Mouse (Mus musculus): ENCODE data around the gene Mrps7. TPM values are rescaled to one million over a fixed set of nuclear protein-coding genes. Genes with fewer than 3 reads are reported as not detected.
A peak's percentile ranks its signal among the peaks of the same experiment; 100 is the strongest.

The Mrps7 gene
- polyA plus RNA-seq, 1 experiment from 2014 or later: 83.9 TPM

DNA sequence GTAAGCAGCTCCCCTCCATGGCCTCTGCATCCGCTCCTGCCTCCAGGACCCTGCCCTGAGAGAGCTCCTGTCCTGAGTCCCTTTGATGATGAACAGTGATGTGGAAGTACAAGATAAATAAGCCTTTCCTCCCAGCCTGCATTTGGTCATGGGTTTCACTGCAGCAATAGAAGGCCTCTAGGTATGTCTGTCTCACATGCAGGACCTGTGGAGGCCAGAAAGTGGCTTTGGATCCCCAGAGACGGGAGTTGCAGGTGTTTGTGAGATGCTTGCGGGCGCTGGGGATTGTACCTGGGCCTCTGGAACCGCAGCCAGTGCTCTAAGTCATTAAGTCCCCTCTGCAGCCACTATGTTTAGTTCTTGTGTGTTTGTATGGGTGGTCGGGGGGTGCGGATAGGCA, 16.2 kb downstream of the Mrps7 start:
- no peak for ATAC-seq (ENCODE audit: borderline replicate concordance, extremely low read depth, low FRiP score, low TSS enrichment)
- WGBS: 91% methylated on average over 7 of the region's 7 CpGs
- H3K36me3 ChIP-seq: peaks cover 12% of the 10 kb centered on the region; the same call in 1 of the 2 replicates

GRCm38 (mm10) chr11:115623487-115624070, 19.9 kb downstream of the Mrps7 start:
- Histone ChIP-seq H3K4me3 (no peak overlapping the region), H3K36me3 (peaks cover 12% of the 10 kb centered on the region; the same call in 1 of the 2 replicates), H3K4me2 (no peak overlapping the region), H3K4me1 (peaks cover 9% of the 10 kb centered on the region; the same call in 1 of the 2 replicates), H3K9ac (no peak overlapping the region), H3K27ac (no peak overlapping the region), H3K9me3 (no peaks in the 10 kb centered on the region), H3K27me3 (no peaks in the 10 kb centered on the region)
- no peak for ATAC-seq (ENCODE audit: borderline replicate concordance, extremely low read depth, low FRiP score, low TSS enrichment)
- WGBS: 71% methylated on average over 9 of the region's 9 CpGs

More for the DNA sequence above, 16.2 kb downstream of the Mrps7 start:
- no peaks in the 10 kb centered on the region for H3K4me1 ChIP-seq
- H3K4me3 ChIP-seq: no peak overlapping the region
- no peak overlapping the region for H3K9ac ChIP-seq
- H3K27me3 ChIP-seq: no peaks in the 10 kb centered on the region
- no peaks in the 10 kb centered on the region for H3K9me3 ChIP-seq
- no peak overlapping the region for H3K27ac ChIP-seq
- no peak overlapping the region for H3K4me2 ChIP-seq

GRCm38 (mm10) chr11:115625877-115626276, 22.2 kb downstream of the Mrps7 start:
- no peak for ATAC-seq (ENCODE audit: borderline replicate concordance, extremely low read depth, low FRiP score, low TSS enrichment)
- H3K27ac ChIP-seq: no peak overlapping the region
- H3K4me3 ChIP-seq: no peak overlapping the region

GRCm38 (mm10) chr11:115626824-115627616, 23.3 kb downstream of the Mrps7 start:
- Histone ChIP-seq H3K27me3 (no peaks in the 10 kb centered on the region), H3K4me1 (peaks cover 9% of the 10 kb centered on the region; the same call in 1 of the 2 replicates), H3K4me3 (peak overlapping the region; percentile 70), H3K36me3 (peaks cover 7% of the 10 kb centered on the region; the same call in 1 of the 2 replicates), H3K27ac (no peak overlapping the region), H3K9me3 (no peaks in the 10 kb centered on the region), H3K9ac (peak overlapping the region; percentile 67), H3K4me2 (peak overlapping the region; percentile 91)
- no peak for ATAC-seq (ENCODE audit: borderline replicate concordance, extremely low read depth, low FRiP score, low TSS enrichment)
- 37% methylated on average over 11 of the region's 11 CpGs for WGBS

More at GRCm38 (mm10) chr11:115625877-115626276, 22.2 kb downstream of the Mrps7 start:
- no peaks in the 10 kb centered on the region for H3K27me3 ChIP-seq
- 72% methylated on average over 9 of the region's 9 CpGs for whole genome bisulfite sequencing
- peaks cover 9% of the 10 kb centered on the region; the same call in 1 of the 2 replicates for H3K4me1 ChIP-seq
- peaks cover 7% of the 10 kb centered on the region; the same call in 1 of the 2 replicates for H3K36me3 ChIP-seq
- H3K9ac ChIP-seq: no peak overlapping the region
- H3K9me3 ChIP-seq: no peaks in the 10 kb centered on the region
- H3K4me2 ChIP-seq: no peak overlapping the region

- WGBS: under 1% methylated on average over 47 of the region's 47 CpGs
- H3K9me3 ChIP-seq: no peaks in the 10 kb centered on the region
- H3K4me3 ChIP-seq: peak within 1 kb of the TSS; percentile 70
- ATAC-seq (ENCODE audit: borderline replicate concordance, extremely low read depth, low FRiP score, low TSS enrichment): peak; percentile 98
- H3K4me1 ChIP-seq: peaks cover 9% of the 10 kb centered on the region; the same call in 1 of the 2 replicates
- peak within 1 kb of the TSS; percentile 91 for H3K4me2 ChIP-seq
- peak within 1 kb of the TSS; percentile 67 for H3K9ac ChIP-seq
- no peaks in the 10 kb centered on the region for H3K27me3 ChIP-seq
- no peaks in the 10 kb centered on the region; the same call in 1 of the 2 replicates for H3K36me3 ChIP-seq
- no peak within 1 kb of the TSS; the same call in 1 of the 2 replicates for H3K27ac ChIP-seq
These were observed 24.2 kb downstream of the Mrps7 start, which contains the start of gene Slc25a19 for GRCm38 (mm10) chr11:115627705-115628464. Gene Slc25a19 (minus strand): TSS chr11:115628295.

GRCm38 (mm10) chr11:115628465-115629101, 24.9 kb downstream of the Mrps7 start:
- WGBS: 48% methylated on average over 13 of the region's 13 CpGs
- peaks cover 9% of the 10 kb centered on the region; the same call in 1 of the 2 replicates for H3K4me1 ChIP-seq
- peak; percentile 14; the same call in 1 of the 2 replicates for ATAC-seq (ENCODE audit: borderline replicate concordance, extremely low read depth, low FRiP score, low TSS enrichment)

GRCm38 (mm10) chr11:115629734-115630531, 26.2 kb downstream of the Mrps7 start:
- H3K9ac ChIP-seq: no peak overlapping the region
- H3K9me3 ChIP-seq: no peaks in the 10 kb centered on the region
- ATAC-seq (ENCODE audit: borderline replicate concordance, extremely low read depth, low FRiP score, low TSS enrichment): no peak
- 0 out of 2 replicates have a peak, but pooled peaks cover under 1% of the 10 kb centered on the region for H3K36me3 ChIP-seq
- H3K4me3 ChIP-seq: no peak overlapping the region
- H3K27me3 ChIP-seq: no peaks in the 10 kb centered on the region
- H3K27ac ChIP-seq: no peak overlapping the region
- peaks cover 9% of the 10 kb centered on the region; the same call in 1 of the 2 replicates for H3K4me1 ChIP-seq
- H3K4me2 ChIP-seq: no peak overlapping the region
- 83% methylated on average over 13 of the region's 13 CpGs for WGBS

More at GRCm38 (mm10) chr11:115628465-115629101, 24.9 kb downstream of the Mrps7 start:
- H3K9me3 ChIP-seq: no peaks in the 10 kb centered on the region
- H3K4me2 ChIP-seq: peak overlapping the region; percentile 91
- no peaks in the 10 kb centered on the region for H3K36me3 ChIP-seq
- H3K9ac ChIP-seq: peak overlapping the region; percentile 28
- peak overlapping the region; percentile 70 for H3K4me3 ChIP-seq
- no peaks in the 10 kb centered on the region for H3K27me3 ChIP-seq
- H3K27ac ChIP-seq: no peak overlapping the region

- 0 out of 2 replicates have a peak overlapping the region, but pooled peaks have one; percentile 39 for H3K27ac ChIP-seq
- H3K9ac ChIP-seq: no peak overlapping the region
- no peaks in the 10 kb centered on the region for H3K27me3 ChIP-seq
- no peak for ATAC-seq (ENCODE audit: borderline replicate concordance, extremely low read depth, low FRiP score, low TSS enrichment)
- peak overlapping the region; percentile 18; the same call in 1 of the 2 replicates for H3K4me2 ChIP-seq
- peaks cover 9% of the 10 kb centered on the region; the same call in 1 of the 2 replicates for H3K4me1 ChIP-seq
- WGBS: 41% methylated on average over 16 of the region's 16 CpGs
- H3K36me3 ChIP-seq: 0 out of 2 replicates have a peak, but pooled peaks cover 2% of the 10 kb centered on the region
- H3K9me3 ChIP-seq: no peaks in the 10 kb centered on the region
- no peak overlapping the region for H3K4me3 ChIP-seq
These were observed 27.1 kb downstream of the Mrps7 start for GRCm38 (mm10) chr11:115630532-115631504.

DNA sequence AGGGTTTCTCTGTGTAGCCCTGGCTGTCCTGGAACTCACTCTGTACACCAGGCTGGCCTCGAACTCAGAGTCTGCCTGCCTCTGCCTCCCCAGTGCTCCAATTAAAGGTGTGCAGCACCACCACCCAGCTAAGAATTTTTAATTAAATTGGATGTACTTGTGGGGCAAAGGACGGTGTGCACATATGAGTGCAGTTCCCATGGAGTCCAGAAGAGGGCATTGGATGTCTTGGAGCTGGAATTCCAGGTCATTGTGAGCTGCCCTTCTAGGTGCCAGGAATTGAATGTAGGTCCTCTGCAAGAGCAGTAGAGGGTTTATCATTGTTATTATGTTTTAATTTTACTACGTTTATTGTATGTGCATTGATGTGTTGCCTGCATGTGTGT, 27.8 kb downstream of the Mrps7 start:
- no peak for ATAC-seq (ENCODE audit: borderline replicate concordance, extremely low read depth, low FRiP score, low TSS enrichment)
- peak overlapping the region; percentile 18; the same call in 1 of the 2 replicates for H3K4me2 ChIP-seq
- H3K4me1 ChIP-seq: peaks cover 9% of the 10 kb centered on the region; the same call in 1 of the 2 replicates
- H3K9ac ChIP-seq: no peak overlapping the region
- no peak overlapping the region for H3K4me3 ChIP-seq
- no peaks in the 10 kb centered on the region for H3K27me3 ChIP-seq
- 0 out of 2 replicates have a peak, but pooled peaks cover 2% of the 10 kb centered on the region for H3K36me3 ChIP-seq
- 20% methylated on average over 3 of the region's 3 CpGs for WGBS
- H3K9me3 ChIP-seq: no peaks in the 10 kb centered on the region
- 0 out of 2 replicates have a peak overlapping the region, but pooled peaks have one; percentile 39 for H3K27ac ChIP-seq
